Mouse (Mus musculus) mouse embryonic stem cell (cell line): Measurements from ENCODE around the gene Rfxank.

Experiments used
- in situ Hi-C, 2 experiments: fragments of 300-500 bp; cut with MboI; formaldehyde crosslinking; loops; 1 replicate in 1 of 2; 3 replicates in 1 of 2; pipeline ENCODE4 v1.14.3; 2019 to 2020; ENCODE audit warnings: low sequenced_read_pairs in 2 of 2, low pct_unique_long_range_greater_than_20kb in 1 of 2, mixed read lengths in 1 of 2; ENCODE audit not compliant: unreplicated experiment in 1 of 2

Rfxank gene

GRCm38 (mm10) chr8:70139026-70139857 is at the start of gene Rfxank, which contains the start of the genes Borcs8 and Mef2b:
Gene Rfxank (minus strand): TSS chr8:70139154.
Gene Borcs8 (plus strand): TSS chr8:70139499.
Gene Mef2b (plus strand): TSS chr8:70139711.
- in situ Hi-C loops = no loop called here

- in situ Hi-C loops = no loop called here
Observed at GRCm38 (mm10) chr8:70188707-70189106, 49.8 kb upstream of the Rfxank start.

GRCm38 (mm10) chr8:70183194-70183593 is 44.2 kb upstream of the Rfxank start:
- in situ Hi-C loops = no loop called here

GRCm38 (mm10) chr8:70181903-70182252 is 42.9 kb upstream of the Rfxank start:
- in situ Hi-C loops = no loop called here

GRCm38 (mm10) chr8:70181212-70181902 is 42.4 kb upstream of the Rfxank start:
- in situ Hi-C loops = no loop called here

GRCm38 (mm10) chr8:70179082-70179481 is 40.1 kb upstream of the Rfxank start:
- in situ Hi-C loops = no loop called here

GRCm38 (mm10) chr8:70178231-70178630 is 39.3 kb upstream of the Rfxank start:
- in situ Hi-C loops = no loop called here

GRCm38 (mm10) chr8:70174079-70174478 is 35.1 kb upstream of the Rfxank start:
- in situ Hi-C loops = no loop called here

GRCm38 (mm10) chr8:70173320-70173719 is 34.4 kb upstream of the Rfxank start:
- in situ Hi-C loops = no loop called here

GRCm38 (mm10) chr8:70172043-70172681 is 33.2 kb upstream of the Rfxank start, which contains the start of gene Tmem161a:
Gene Tmem161a (plus strand): TSS chr8:70172356.
- in situ Hi-C loops = no loop called here

- in situ Hi-C loops = no loop called here
Observed at GRCm38 (mm10) chr8:70171240-70171639, 32.3 kb upstream of the Rfxank start.

- in situ Hi-C loops = no loop called here
Observed at GRCm38 (mm10) chr8:70170748-70171147, 31.8 kb upstream of the Rfxank start.

- in situ Hi-C loops = no loop called here
Observed at GRCm38 (mm10) chr8:70170116-70170515, 31.2 kb upstream of the Rfxank start.

GRCm38 (mm10) chr8:70166504-70167110 is 27.7 kb upstream of the Rfxank start:
- in situ Hi-C loops = no loop called here

GRCm38 (mm10) chr8:70163316-70163715 is 24.4 kb upstream of the Rfxank start:
- in situ Hi-C loops = loop anchor here in 1 of 2 experiments (5.0 kb wide), 1 partner anchor 56 kb away; no protein-coding TSS in a partner anchor

GRCm38 (mm10) chr8:70160015-70160414 is 21.1 kb upstream of the Rfxank start:
- in situ Hi-C loops = loop anchor here in 1 of 2 experiments (5.0 kb wide), 1 partner anchor 53 kb away; no protein-coding TSS in a partner anchor

- in situ Hi-C loops = no loop called here
Observed at GRCm38 (mm10) chr8:70159211-70159610, 20.3 kb upstream of the Rfxank start.

- in situ Hi-C loops = no loop called here
Observed at GRCm38 (mm10) chr8:70158069-70158853, 19.3 kb upstream of the Rfxank start.
